Mouse (Mus musculus) mesoderm, embryonic 11.5 days (tissue): ENCODE measurements around the gene Nup107.
"Not testable (repeated sequence)": the region's sequence is repeated elsewhere in the genome, so short reads cannot be mapped to it uniquely, and the experiment has no call there.

Source experiments
- DNase-seq: peaks from one replicate; pipeline ENCODE4 v3.0.0-alpha.2; 2012; ENCODE audit warnings: low read depth, low spot score

The Nup107 gene

GRCm38 (mm10) chr10:117735396-117735795 is 57.1 kb downstream of the Nup107 start:
- not testable (repeated sequence) for DNase-seq

GRCm38 (mm10) chr10:117734104-117734852 is 58.2 kb downstream of the Nup107 start:
- not testable (repeated sequence) for DNase-seq

GRCm38 (mm10) chr10:117733626-117734025 is 58.9 kb downstream of the Nup107 start:
- not testable (repeated sequence) for DNase-seq

GRCm38 (mm10) chr10:117732962-117733592 is 59.4 kb downstream of the Nup107 start:
- no peak for DNase-seq

- DNase-seq: no peak
Observed at GRCm38 (mm10) chr10:117732184-117732583, 60.3 kb downstream of the Nup107 start.

GRCm38 (mm10) chr10:117731244-117732101 is 61.0 kb downstream of the Nup107 start:
- DNase-seq: no peak

GRCm38 (mm10) chr10:117730637-117731203 is 61.8 kb downstream of the Nup107 start:
- DNase-seq: no peak

GRCm38 (mm10) chr10:117730140-117730539 is 62.4 kb downstream of the Nup107 start:
- DNase-seq: no peak

- DNase-seq: no peak
Observed at GRCm38 (mm10) chr10:117729139-117729814, 63.2 kb downstream of the Nup107 start.

- DNase-seq: no peak
Observed at GRCm38 (mm10) chr10:117728574-117728973, 63.9 kb downstream of the Nup107 start.

- DNase-seq: no peak
Observed at GRCm38 (mm10) chr10:117727518-117728110, 64.9 kb downstream of the Nup107 start.

GRCm38 (mm10) chr10:117726888-117727385 is 65.6 kb downstream of the Nup107 start:
- no peak for DNase-seq

GRCm38 (mm10) chr10:117726350-117726749 is 66.2 kb downstream of the Nup107 start:
- no peak for DNase-seq

GRCm38 (mm10) chr10:117725671-117726070 is 66.8 kb downstream of the Nup107 start:
- DNase-seq: no peak

- no peak for DNase-seq
Observed at GRCm38 (mm10) chr10:117724804-117725361, 67.6 kb downstream of the Nup107 start.

GRCm38 (mm10) chr10:117724136-117724718 is 68.3 kb downstream of the Nup107 start:
- no peak for DNase-seq

- DNase-seq: no peak
Observed at GRCm38 (mm10) chr10:117718161-117719119, 74.1 kb downstream of the Nup107 start.

GRCm38 (mm10) chr10:117717583-117717982 is 74.9 kb downstream of the Nup107 start:
- peak; percentile 78 for DNase-seq

GRCm38 (mm10) chr10:117716686-117717085 is 75.8 kb downstream of the Nup107 start:
- no peak for DNase-seq
